In the genomic region with DNA sequence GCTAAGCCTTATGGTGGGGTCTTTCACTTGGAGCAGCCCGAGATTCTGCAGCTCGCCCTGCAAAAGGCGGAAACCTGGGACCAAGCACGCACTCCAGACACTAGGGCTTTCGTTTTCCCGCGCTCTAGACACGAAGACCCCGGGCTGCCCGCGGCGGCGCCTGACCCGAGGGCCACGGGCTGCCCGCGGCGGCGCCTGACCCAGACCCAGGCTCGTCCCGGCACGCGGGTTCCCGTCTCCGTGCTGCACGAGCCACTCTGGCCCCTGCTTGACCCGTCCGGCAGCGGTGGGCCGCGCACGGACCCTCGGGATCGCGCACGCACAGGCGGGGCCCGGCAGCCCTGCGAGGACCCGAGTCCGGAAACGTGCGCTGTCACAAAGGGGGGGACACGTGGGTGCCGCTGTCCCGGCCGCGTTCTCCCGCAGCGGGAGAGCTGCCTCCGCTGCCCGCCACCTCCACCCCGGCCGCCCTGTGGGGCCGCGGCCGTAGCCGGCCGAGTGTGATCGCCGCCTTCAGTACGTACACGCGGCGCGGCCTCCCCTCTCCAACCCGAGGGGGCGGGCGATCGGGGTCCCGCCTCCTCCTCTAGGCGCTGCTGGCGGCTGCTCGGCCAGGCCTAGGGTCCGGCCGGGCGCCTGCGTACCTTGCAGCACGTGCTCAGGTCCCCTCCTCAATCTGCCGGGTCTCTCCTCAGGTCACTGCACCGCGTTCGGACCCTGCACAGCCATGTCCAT, we compare ENCODE assay signal across 8 mouse cellular contexts. TPM values are rescaled to one million over a fixed set of nuclear protein-coding genes. Genes with fewer than 3 reads are reported as not detected.
DNase-seq lines count a peak whose midpoint lies in the region; ATAC-seq and TF ChIP-seq lines count a peak whose summit lies in the region.

Gene Vars, plus strand, starts transcription at position 271 of the 735 bp plus-strand sequence.

- in situ Hi-C loops in ES-E14 (cut with MboI; ENCODE audit: low sequenced_read_pairs in 2 of 2, unreplicated experiment in 2 of 2): loop anchor here in 1 of 2 experiments (25.0 kb wide), 1 partner anchor 111 kb away; the partner anchor contains the start of genes Csnk2b, Gpank1, Ly6g5b and Ly6g5c

- intact Hi-C loops in heart, postnatal 14 days (cut with DNase I): no loop called here

- peak within 1 kb of the TSS; percentile 85 for H3K27ac ChIP-seq in ES-E14 (ENCODE audit: insufficient read depth, low read depth, low read length, poor library complexity, severe bottlenecking)
- peak within 1 kb of the TSS; percentile 98 for H3K27ac ChIP-seq in forebrain, embryonic 15.5 days (replicated peaks)
- peak within 1 kb of the TSS; percentile 97 for H3K27ac ChIP-seq in liver, embryonic 16.5 days (ENCODE audit: low read length)
- peak within 1 kb of the TSS; percentile 94 for H3K27ac ChIP-seq in neural tube, embryonic 12.5 days
- H3K27ac ChIP-seq in stomach, postnatal 0 days (replicated peaks): peak within 1 kb of the TSS; percentile 98

- no peak for TF ChIP-seq EP300 in stomach, postnatal 0 days (optimal IDR thresholded peaks at IDR 0.05)

- peak; percentile 21 for TF ChIP-seq CTCF in stomach, postnatal 0 days (IDR thresholded peaks at IDR 0.05; ENCODE audit: low read depth)

- peaks cover 32% of the 10 kb centered on the region for H3K36me3 ChIP-seq in ES-E14 (ENCODE audit: control insufficient read depth, insufficient read depth, low read length, poor library complexity, severe bottlenecking)
- peaks cover 21% of the 10 kb centered on the region for H3K36me3 ChIP-seq in forebrain, embryonic 15.5 days
- peaks cover 29% of the 10 kb centered on the region for H3K36me3 ChIP-seq in liver, embryonic 16.5 days (ENCODE audit: control insufficient read depth, insufficient read depth)
- H3K36me3 ChIP-seq in neural tube, embryonic 12.5 days: peaks cover 33% of the 10 kb centered on the region
- peaks cover 12% of the 10 kb centered on the region for H3K36me3 ChIP-seq in stomach, postnatal 0 days (ENCODE audit: control insufficient read depth, insufficient read depth, low read length)

- no peaks in the 10 kb centered on the region for H3K9me3 ChIP-seq in ES-E14 (ENCODE audit: control insufficient read depth, insufficient read depth, low read depth, low read length)
- no peaks in the 10 kb centered on the region for H3K9me3 ChIP-seq in forebrain, embryonic 15.5 days
- no peaks in the 10 kb centered on the region for H3K9me3 ChIP-seq in liver, embryonic 16.5 days (replicated peaks; ENCODE audit: control insufficient read depth, low read length)
- no peaks in the 10 kb centered on the region for H3K9me3 ChIP-seq in neural tube, embryonic 12.5 days
- no peaks in the 10 kb centered on the region for H3K9me3 ChIP-seq in stomach, postnatal 0 days (ENCODE audit: control insufficient read depth, low read length)

- under 1% methylated on average over 67 of the region's 83 CpGs for WGBS in forebrain, embryonic 15.5 days
- WGBS in large intestine, adult 2 months: under 1% methylated on average over 82 of the region's 83 CpGs
- WGBS in liver, embryonic 16.5 days (ENCODE audit: insufficient replicate concordance): under 1% methylated on average over 77 of the region's 83 CpGs
- under 1% methylated on average over 83 of the region's 83 CpGs for WGBS in neural tube, embryonic 12.5 days
- under 1% methylated on average over 68 of the region's 83 CpGs for WGBS in stomach, postnatal 0 days

- peaks cover 13 to 24% of the 10 kb centered on the region in 2 experiments for H3K4me1 ChIP-seq in ES-E14 (ENCODE audit: control insufficient read depth in 2 of 2, insufficient read depth in 2 of 2, low read length in 2 of 2, poor library complexity in 1 of 2)
- peaks cover 38% of the 10 kb centered on the region for H3K4me1 ChIP-seq in forebrain, embryonic 15.5 days
- peaks cover 49% of the 10 kb centered on the region for H3K4me1 ChIP-seq in liver, embryonic 16.5 days (ENCODE audit: control insufficient read depth, low read depth, low read length)
- H3K4me1 ChIP-seq in neural tube, embryonic 12.5 days: peaks cover 29% of the 10 kb centered on the region
- peaks cover 9% of the 10 kb centered on the region for H3K4me1 ChIP-seq in stomach, postnatal 0 days (replicated peaks; ENCODE audit: control insufficient read depth, insufficient read depth)

- DNase-seq in ES-E14 (ENCODE audit: low read depth, low spot score): peak; percentile 72
- DNase-seq in cerebellum, adult 11-12 months: peak; percentile 85
- peak; percentile 89 to 91 for DNase-seq in heart, postnatal 14 days
- DNase-seq in large intestine, adult 2 months (ENCODE audit: low read depth, low spot score): no peak
- DNase-seq in stomach, postnatal 0 days (ENCODE audit: low spot score): peak; percentile 90

- peak within 1 kb of the TSS; percentile 97 for H3K4me2 ChIP-seq in forebrain, embryonic 15.5 days (replicated peaks)
- peak within 1 kb of the TSS; percentile 95 for H3K4me2 ChIP-seq in liver, embryonic 16.5 days (ENCODE audit: low read depth, low read length)
- peak within 1 kb of the TSS; percentile 97 for H3K4me2 ChIP-seq in neural tube, embryonic 12.5 days (replicated peaks)
- H3K4me2 ChIP-seq in stomach, postnatal 0 days (replicated peaks; ENCODE audit: low read depth): peak within 1 kb of the TSS; percentile 99

- no peaks in the 10 kb centered on the region for H3K27me3 ChIP-seq in forebrain, embryonic 15.5 days
- no peaks in the 10 kb centered on the region for H3K27me3 ChIP-seq in liver, embryonic 16.5 days (ENCODE audit: control insufficient read depth, insufficient read depth, low read depth, low read length)
- no peaks in the 10 kb centered on the region for H3K27me3 ChIP-seq in neural tube, embryonic 12.5 days (replicated peaks)
- no peaks in the 10 kb centered on the region for H3K27me3 ChIP-seq in stomach, postnatal 0 days (ENCODE audit: control insufficient read depth, insufficient read depth, low read length)

- peak within 1 kb of the TSS; percentile 69 to 80 for H3K4me3 ChIP-seq in ES-E14 (ENCODE audit: insufficient read depth in 1 of 2, low read depth in 1 of 2, low read length in 2 of 2, poor library complexity in 1 of 2, severe bottlenecking in 1 of 2)
- peak within 1 kb of the TSS; percentile 79 for H3K4me3 ChIP-seq in forebrain, embryonic 15.5 days
- peak within 1 kb of the TSS; percentile 82 for H3K4me3 ChIP-seq in liver, embryonic 16.5 days (ENCODE audit: low read depth, low read length)
- peak within 1 kb of the TSS; percentile 95 for H3K4me3 ChIP-seq in neural tube, embryonic 12.5 days
- peak within 1 kb of the TSS; percentile 76 for H3K4me3 ChIP-seq in stomach, postnatal 0 days (ENCODE audit: low read depth, low read length)

- H3K9ac ChIP-seq in ES-E14 (ENCODE audit: insufficient read depth, low read depth, low read length, poor library complexity, severe bottlenecking): peak within 1 kb of the TSS; percentile 93
- H3K9ac ChIP-seq in forebrain, embryonic 15.5 days (replicated peaks): peak within 1 kb of the TSS; percentile 89
- peak within 1 kb of the TSS; percentile 95 for H3K9ac ChIP-seq in liver, embryonic 16.5 days (ENCODE audit: low read depth, low read length)
- peak within 1 kb of the TSS; percentile 96 for H3K9ac ChIP-seq in neural tube, embryonic 12.5 days
- H3K9ac ChIP-seq in stomach, postnatal 0 days (ENCODE audit: low read length): peak within 1 kb of the TSS; percentile 87

- peak; percentile 92 for ATAC-seq in forebrain, embryonic 15.5 days (replicated peaks)
- ATAC-seq in liver, embryonic 16.5 days (ENCODE audit: low read depth): peak; percentile 83
- peak; percentile 88 for ATAC-seq in neural tube, embryonic 12.5 days (ENCODE audit: low FRiP score, low read depth)
- peak; percentile 86 for ATAC-seq in stomach, postnatal 0 days (ENCODE audit: low FRiP score, low TSS enrichment)

TF ChIP-seq in ES-E14, 5 proteins besides CTCF, POLR2A, EP300 and RAD21:
- TF ChIP-seq CHD2 (IDR thresholded peaks at IDR 0.05; ENCODE audit: low read depth, low read length) (no peak), ZNF384 (IDR thresholded peaks at IDR 0.05; ENCODE audit: low read depth, low read length) (no peak)

RNA-seq across cellular contexts. Expression of gene Vars, which starts in this region (rescaled TPM):
- total RNA-seq in ES-E14 (2012; rRNA removed): 303 and 453 TPM in 2 replicates
- 82.9 and 88.6 TPM in 2 replicates for polyA plus RNA-seq in forebrain, embryonic 15.5 days (2015; fragmentation: Nextera tagmentation; extraction: Ambion mirVana)
- 10 to 100 TPM; 24.5 to 26.0 TPM for total RNA-seq in heart, postnatal 14 days (2021)
- 104 and 139 TPM in 2 replicates for polyA plus RNA-seq in large intestine, adult 2 months (2012; rRNA removed)
- polyA plus RNA-seq in liver, embryonic 16.5 days (2015; fragmentation: Nextera tagmentation; extraction: Ambion mirVana): 82.2 and 90.1 TPM in 2 replicates
- polyA plus RNA-seq in neural tube, embryonic 12.5 days (2016; fragmentation: Nextera tagmentation; extraction: Ambion mirVana): 118 and 119 TPM in 2 replicates
- polyA plus RNA-seq in stomach, postnatal 0 days (2015; fragmentation: Nextera tagmentation; extraction: Ambion mirVana): 35.5 and 40.2 TPM in 2 replicates

Comparison
In these comparisons a context has a peak if more than half of its experiments do, and no peak if none do; other contexts are left out.
1. RNA of gene Vars (total RNA-seq): 303 to 453 TPM in ES-E14; 24.5 to 26.0 TPM in heart, postnatal 14 days; every median in the first group is over 10 times any median in the second.
2. Peak in every context shown above with its lines, with median percentiles within 50 percentile points of each other: H3K27ac ChIP-seq, H3K4me3 ChIP-seq, H3K9ac ChIP-seq, ATAC-seq and H3K4me2 ChIP-seq.